Comparison of ENCODE assay signal across 8 mouse cellular contexts in the genomic region with DNA sequence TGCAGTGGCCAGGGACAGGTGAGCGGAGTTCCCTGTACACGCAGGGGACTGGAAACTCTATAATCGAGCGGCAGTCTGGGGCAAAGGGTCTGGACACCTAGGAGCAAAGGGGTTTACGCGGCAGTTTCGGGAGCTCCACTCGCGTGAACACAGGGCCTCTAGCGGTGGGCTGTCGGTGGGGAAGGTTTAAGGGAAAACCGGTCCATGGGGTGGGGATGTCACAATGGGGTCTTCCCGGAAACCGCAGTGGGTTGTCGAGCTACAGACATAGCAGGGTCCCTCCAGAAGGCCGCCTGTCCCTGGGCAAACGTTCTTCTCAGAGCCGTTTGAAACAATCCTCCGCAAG.
DNase-seq lines count a peak whose midpoint lies in the region; ATAC-seq and TF ChIP-seq lines count a peak whose summit lies in the region.

No protein-coding gene starts in this region.

- TF ChIP-seq EP300 in heart, postnatal 0 days (IDR thresholded peaks at IDR 0.05; ENCODE audit: low read depth) = no peak

- no peaks in the 10 kb centered on the region for H3K27me3 ChIP-seq in heart, postnatal 0 days (ENCODE audit: control insufficient read depth, insufficient read depth, low read length)
- H3K27me3 ChIP-seq in limb, embryonic 11.5 days (ENCODE audit: control insufficient read depth, insufficient read depth, low read length) = no peaks in the 10 kb centered on the region
- H3K27me3 ChIP-seq in neural tube, embryonic 14.5 days (ENCODE audit: control insufficient read depth, insufficient read depth, low read length) = peaks cover 2% of the 10 kb centered on the region; the same call in 1 of the 2 replicates

- TF ChIP-seq CTCF in heart, postnatal 0 days (IDR thresholded peaks at IDR 0.05; ENCODE audit: low read depth) = 0 out of 2 replicates have a peak, but pooled peaks have one; percentile 7

- H3K4me2 ChIP-seq in heart, postnatal 0 days (ENCODE audit: low read depth, low read length) = peak overlapping the region; percentile 66
- peak overlapping the region; percentile 93 for H3K4me2 ChIP-seq in limb, embryonic 11.5 days (ENCODE audit: low read depth, severe bottlenecking)
- peak overlapping the region; percentile 69 for H3K4me2 ChIP-seq in neural tube, embryonic 14.5 days (ENCODE audit: low read depth, low read length)

- in situ Hi-C loops in ES-E14 (cut with MboI; ENCODE audit: low sequenced_read_pairs in 2 of 2, unreplicated experiment in 2 of 2) = no loop called here

- peak overlapping the region; percentile 94 for H3K27ac ChIP-seq in heart, postnatal 0 days (ENCODE audit: low read depth)
- no peak overlapping the region; the same call in 1 of the 2 replicates for H3K27ac ChIP-seq in ES-E14 (ENCODE audit: insufficient read depth, low read depth, low read length, poor library complexity, severe bottlenecking)
- peak overlapping the region; percentile 92 for H3K27ac ChIP-seq in limb, embryonic 11.5 days (replicated peaks; ENCODE audit: low read depth, low read length)
- H3K27ac ChIP-seq in neural tube, embryonic 14.5 days (ENCODE audit: low read depth, low read length) = peak overlapping the region; percentile 99

- H3K9ac ChIP-seq in heart, postnatal 0 days (replicated peaks; ENCODE audit: low read depth, low read length) = peak overlapping the region; percentile 80
- H3K9ac ChIP-seq in ES-E14 (ENCODE audit: insufficient read depth, low read depth, low read length, poor library complexity, severe bottlenecking) = peak overlapping the region; percentile 81
- peak overlapping the region; percentile 90 for H3K9ac ChIP-seq in limb, embryonic 11.5 days (ENCODE audit: low read length)
- H3K9ac ChIP-seq in neural tube, embryonic 14.5 days (replicated peaks; ENCODE audit: low read depth, low read length) = peak overlapping the region; percentile 98

- intact Hi-C loops in gastrocnemius, postnatal 14 days (cut with DNase I; ENCODE audit: low total_unique reads) = no loop called here

- H3K4me1 ChIP-seq in heart, postnatal 0 days (ENCODE audit: control insufficient read depth, insufficient read depth) = peaks cover 17% of the 10 kb centered on the region
- 0 out of 4 replicates have a peak, but pooled peaks cover 0 to 5% of the 10 kb centered on the region in 2 experiments for H3K4me1 ChIP-seq in ES-E14 (ENCODE audit: control insufficient read depth in 2 of 2, insufficient read depth in 2 of 2, low read length in 2 of 2, poor library complexity in 1 of 2)
- H3K4me1 ChIP-seq in limb, embryonic 11.5 days (ENCODE audit: control insufficient read depth, insufficient read depth, low read length) = peaks cover 4% of the 10 kb centered on the region; the same call in 1 of the 2 replicates
- peaks cover 21% of the 10 kb centered on the region for H3K4me1 ChIP-seq in neural tube, embryonic 14.5 days (ENCODE audit: control insufficient read depth, insufficient read depth, low read length)

- H3K4me3 ChIP-seq in heart, postnatal 0 days (ENCODE audit: low read depth, low read length) = peak overlapping the region; percentile 83
- peak overlapping the region; percentile 92 to 98 for H3K4me3 ChIP-seq in ES-E14 (ENCODE audit: insufficient read depth in 1 of 2, low read depth in 1 of 2, low read length in 2 of 2, poor library complexity in 1 of 2, severe bottlenecking in 1 of 2)
- peak overlapping the region; percentile 91 for H3K4me3 ChIP-seq in limb, embryonic 11.5 days (ENCODE audit: low read depth, low read length)
- peak overlapping the region; percentile 99 for H3K4me3 ChIP-seq in neural tube, embryonic 14.5 days (ENCODE audit: low read depth, low read length)

- WGBS in heart, postnatal 0 days = under 1% methylated on average over 19 of the region's 19 CpGs
- WGBS in limb, embryonic 11.5 days = under 1% methylated on average over 19 of the region's 19 CpGs
- WGBS in neural tube, embryonic 14.5 days = under 1% methylated on average over 19 of the region's 19 CpGs

- no peak for DNase-seq in heart, postnatal 0 days (ENCODE audit: low spot score)
- DNase-seq in heart, postnatal 4 days = no peak
- DNase-seq in ES-E14 (ENCODE audit: low read depth, low spot score) = no peak
- DNase-seq in limb, embryonic 11.5 days (ENCODE audit: low spot score) = no peak
- DNase-seq in gastrocnemius, postnatal 14 days = no peak
- DNase-seq in ovary, postnatal 14 days (ENCODE audit: low spot score) = no peak

- H3K36me3 ChIP-seq in heart, postnatal 0 days (replicated peaks; ENCODE audit: control insufficient read depth, insufficient read depth, low read length) = peaks cover 6% of the 10 kb centered on the region; the same call in 1 of the 2 replicates
- no peaks in the 10 kb centered on the region for H3K36me3 ChIP-seq in ES-E14 (ENCODE audit: control insufficient read depth, insufficient read depth, low read length, poor library complexity, severe bottlenecking)
- no peaks in the 10 kb centered on the region for H3K36me3 ChIP-seq in limb, embryonic 11.5 days (ENCODE audit: control insufficient read depth, insufficient read depth, low read length)
- H3K36me3 ChIP-seq in neural tube, embryonic 14.5 days (ENCODE audit: control insufficient read depth, insufficient read depth, low read length) = no peaks in the 10 kb centered on the region

- ATAC-seq in heart, postnatal 0 days (ENCODE audit: insufficient read depth, low read depth) = peak; percentile 52
- ATAC-seq in erythroblast, adult 5-6 weeks (replicated peaks; ENCODE audit: low FRiP score, poor library complexity, severe bottlenecking) = peak; percentile 60
- peak; percentile 19; the same call in 1 of the 2 replicates for ATAC-seq in limb, embryonic 11.5 days (ENCODE audit: insufficient number of reproducible peaks, low FRiP score, low TSS enrichment, low read depth)
- peak; percentile 58 for ATAC-seq in neural tube, embryonic 14.5 days (ENCODE audit: low read depth)

- H3K9me3 ChIP-seq in heart, postnatal 0 days (replicated peaks; ENCODE audit: control insufficient read depth, low read length) = no peaks in the 10 kb centered on the region
- H3K9me3 ChIP-seq in ES-E14 (ENCODE audit: control insufficient read depth, insufficient read depth, low read depth, low read length) = no peaks in the 10 kb centered on the region
- H3K9me3 ChIP-seq in limb, embryonic 11.5 days (ENCODE audit: control insufficient read depth, low read length) = no peaks in the 10 kb centered on the region
- no peaks in the 10 kb centered on the region for H3K9me3 ChIP-seq in neural tube, embryonic 14.5 days (ENCODE audit: control insufficient read depth, low read length)

TF ChIP-seq in ES-E14, 5 proteins besides CTCF, POLR2A, EP300 and RAD21:
- TF ChIP-seq ZC3H11A (IDR thresholded peaks at IDR 0.05; ENCODE audit: borderline replicate concordance, low read depth, low read length) (no peak), CHD2 (IDR thresholded peaks at IDR 0.05; ENCODE audit: low read depth, low read length) (no peak), MAFK (IDR thresholded peaks at IDR 0.05; ENCODE audit: insufficient read depth, low read depth, low read length) (no peak), HCFC1 (IDR thresholded peaks at IDR 0.05; ENCODE audit: borderline replicate concordance, insufficient read depth, low read length) (peak; percentile 10; the same call in 1 of the 2 replicates), ZNF384 (IDR thresholded peaks at IDR 0.05; ENCODE audit: low read depth, low read length) (no peak)
